Mouse (Mus musculus): Measurements from ENCODE around the gene Ankrd65. TPM values are rescaled to one million over a fixed set of nuclear protein-coding genes. Genes with fewer than 3 reads are reported as not detected.

The Ankrd65 gene
- polyA plus RNA-seq, 1 experiment from 2014 or later: not detected

GRCm38 (mm10) chr4:155761356-155762099 is 28.7 kb upstream of the Ankrd65 start:
- in situ Hi-C loops (cut with MboI; ENCODE audit: low pct_unique_long_range_greater_than_20kb): no loop called here
- ChIA-PET CTCF (interaction anchor here (1.0 kb wide), 1 partner anchor 22 kb away, joined by 3 read pairs; no protein-coding TSS in a partner anchor), POLR2A (interaction anchor here (0.6 kb wide), 1 partner anchor 90 kb away, joined by 3 read pairs; no protein-coding TSS in a partner anchor)
- DNase-seq (ENCODE audit: low read depth, low spot score) (no peak), ATAC-seq (peak; percentile 26)
- no peaks in the 10 kb centered on the region for H3K27me3 ChIP-seq
- TF ChIP-seq CTCF (IDR thresholded peaks at IDR 0.05): no peak

- TF ChIP-seq CTCF (IDR thresholded peaks at IDR 0.05): no peak
- no peak for DNase-seq (ENCODE audit: low read depth, low spot score)
- no peaks in the 10 kb centered on the region for H3K27me3 ChIP-seq
- POLR2A ChIA-PET: no interaction called here
- CTCF ChIA-PET: no interaction called here
- ATAC-seq: no peak
- in situ Hi-C loops (cut with MboI; ENCODE audit: low pct_unique_long_range_greater_than_20kb): no loop called here
These were observed 27.9 kb upstream of the Ankrd65 start for GRCm38 (mm10) chr4:155762357-155762756.

DNA sequence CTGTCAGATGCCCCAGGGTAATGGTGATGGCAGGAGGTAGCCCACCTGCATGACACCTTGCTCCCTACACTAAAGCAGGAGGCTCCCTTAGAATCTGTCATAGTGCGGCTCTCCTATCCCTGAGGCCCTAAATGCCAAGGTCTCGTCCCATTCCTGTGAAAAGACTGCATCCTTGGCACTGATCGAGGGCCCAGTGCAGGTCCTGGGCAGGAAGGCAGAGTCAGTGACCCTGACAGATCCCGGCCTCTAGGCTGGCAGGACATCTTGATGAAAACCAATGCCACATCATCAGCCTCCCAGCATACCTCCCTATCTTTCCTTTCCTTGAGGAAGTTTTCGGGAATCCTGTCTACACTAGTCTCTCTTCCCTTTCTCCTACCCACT is 20.8 kb upstream of the Ankrd65 start:
- H3K27me3 ChIP-seq: no peaks in the 10 kb centered on the region
- DNase-seq (ENCODE audit: low read depth, low spot score) (no peak), ATAC-seq (no peak)
- CTCF ChIA-PET: no interaction called here
- TF ChIP-seq CTCF (IDR thresholded peaks at IDR 0.05): no peak
- in situ Hi-C loops (cut with MboI; ENCODE audit: low pct_unique_long_range_greater_than_20kb): no loop called here
- POLR2A ChIA-PET: no interaction called here

DNA sequence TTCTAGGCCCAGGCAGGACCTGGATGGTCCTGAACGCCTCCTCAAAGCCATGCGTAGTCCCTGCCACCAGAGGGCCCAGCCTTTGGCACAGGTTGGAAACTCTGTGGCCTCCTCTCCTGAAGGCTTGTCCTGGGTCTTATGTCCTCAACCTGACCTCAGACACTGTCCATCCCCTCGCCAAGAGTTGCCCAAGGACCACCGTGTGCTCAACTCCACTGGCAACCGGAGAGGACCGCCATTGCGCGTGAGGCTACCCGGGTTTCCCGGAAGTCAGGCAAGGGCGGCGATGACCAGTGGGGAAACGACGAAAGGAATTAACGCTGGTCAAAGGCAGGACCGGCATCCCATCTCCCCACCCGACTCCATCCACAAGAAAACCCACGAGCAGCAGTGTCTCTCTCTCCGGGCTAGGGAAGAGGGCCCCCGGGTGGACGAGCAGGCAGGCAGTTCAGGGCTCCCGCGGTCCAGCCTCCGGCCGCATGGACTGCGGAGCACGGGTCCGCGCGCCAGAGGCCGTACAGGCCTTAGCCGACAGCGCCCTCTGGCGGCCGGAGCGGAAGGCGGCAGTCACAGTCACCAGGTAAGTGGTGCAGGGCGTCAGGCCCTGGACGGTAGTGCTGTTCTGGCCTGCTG is 20.2 kb upstream of the Ankrd65 start:
- ATAC-seq (peak; percentile 67), DNase-seq (ENCODE audit: low read depth, low spot score) (no peak)
- no peaks in the 10 kb centered on the region for H3K27me3 ChIP-seq
- in situ Hi-C loops (cut with MboI; ENCODE audit: low pct_unique_long_range_greater_than_20kb): loop anchor here (10.0 kb wide), 1 partner anchor 285 kb away; no protein-coding TSS in a partner anchor
- TF ChIP-seq CTCF (IDR thresholded peaks at IDR 0.05): no peak
- CTCF ChIA-PET: interaction anchor here (1.0 to 1.4 kb wide), 2 partner anchors 11 to 14 kb away, joined by 4 read pairs; no protein-coding TSS in a partner anchor
- POLR2A ChIA-PET: no interaction called here

DNA sequence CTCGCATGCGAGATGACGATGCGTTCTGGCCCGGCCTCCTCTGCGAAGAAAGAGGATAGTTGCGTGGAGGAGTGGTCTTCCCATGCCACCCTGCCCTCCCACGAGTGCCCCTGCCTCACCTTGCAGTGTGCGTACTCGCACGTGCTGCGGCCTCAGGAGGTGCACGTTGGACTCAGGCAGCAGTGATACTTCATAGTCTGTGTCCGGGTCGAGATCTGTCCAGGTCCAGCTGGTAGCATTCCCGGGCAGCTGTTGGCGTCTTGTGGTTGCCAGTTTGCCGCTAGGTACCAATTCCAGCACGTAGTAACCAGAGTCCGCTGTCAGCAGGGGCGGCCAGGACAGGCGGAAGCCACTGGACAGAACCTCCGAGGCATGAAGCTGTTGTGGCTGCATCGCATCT is 19.6 kb upstream of the Ankrd65 start:
- CTCF ChIA-PET: interaction anchor here (1.0 to 1.4 kb wide), 2 partner anchors 11 to 13 kb away, joined by 4 read pairs; no protein-coding TSS in a partner anchor
- in situ Hi-C loops (cut with MboI; ENCODE audit: low pct_unique_long_range_greater_than_20kb): loop anchor here (10.0 kb wide), 1 partner anchor 286 kb away; no protein-coding TSS in a partner anchor
- no peak for DNase-seq (ENCODE audit: low read depth, low spot score)
- H3K27me3 ChIP-seq: no peaks in the 10 kb centered on the region
- ATAC-seq: no peak
- TF ChIP-seq CTCF (IDR thresholded peaks at IDR 0.05): no peak
- POLR2A ChIA-PET: no interaction called here

GRCm38 (mm10) chr4:155771706-155772105 is 18.5 kb upstream of the Ankrd65 start:
- POLR2A ChIA-PET: no interaction called here
- CTCF ChIA-PET: no interaction called here
- no peaks in the 10 kb centered on the region for H3K27me3 ChIP-seq
- no peak for DNase-seq (ENCODE audit: low read depth, low spot score)
- ATAC-seq: no peak
- in situ Hi-C loops (cut with MboI; ENCODE audit: low pct_unique_long_range_greater_than_20kb): loop anchor here (10.0 kb wide), 1 partner anchor 287 kb away; no protein-coding TSS in a partner anchor
- TF ChIP-seq CTCF (IDR thresholded peaks at IDR 0.05): no peak

DNA sequence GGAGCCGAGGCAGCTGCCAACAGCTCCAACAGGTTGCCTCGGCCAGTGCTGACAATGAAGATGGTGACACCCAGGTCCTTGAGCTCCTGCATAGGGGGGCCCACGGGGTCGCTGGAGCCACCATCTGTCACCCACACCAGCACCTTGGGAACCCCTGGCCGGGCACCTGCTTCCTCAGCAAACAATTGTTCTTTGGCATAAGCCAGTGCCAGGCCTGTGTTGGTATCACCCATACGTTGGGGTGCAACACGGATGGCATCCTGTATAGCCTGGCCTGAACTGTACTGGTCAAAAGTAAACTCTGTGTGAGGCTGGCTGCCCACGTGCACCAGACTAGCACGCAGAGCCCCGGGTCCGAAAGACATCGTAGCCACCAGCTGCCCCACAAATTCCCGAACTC is 17.5 kb upstream of the Ankrd65 start:
- ATAC-seq (no peak), DNase-seq (ENCODE audit: low read depth, low spot score) (no peak)
- no peak for TF ChIP-seq CTCF (IDR thresholded peaks at IDR 0.05)
- H3K27me3 ChIP-seq: no peaks in the 10 kb centered on the region
- ChIA-PET POLR2A (interaction anchor here (0.6 kb wide), 1 partner anchor 12 kb away, joined by 3 read pairs; the partner anchor contains the start of gene Atad3a), CTCF (no interaction called here)
- in situ Hi-C loops (cut with MboI; ENCODE audit: low pct_unique_long_range_greater_than_20kb): loop anchor here (10.0 kb wide), 1 partner anchor 288 kb away; no protein-coding TSS in a partner anchor

GRCm38 (mm10) chr4:155773335-155774078 is 16.7 kb upstream of the Ankrd65 start:
- CTCF ChIA-PET: no interaction called here
- in situ Hi-C loops (cut with MboI; ENCODE audit: low pct_unique_long_range_greater_than_20kb): loop anchor here (10.0 kb wide), 1 partner anchor 289 kb away; no protein-coding TSS in a partner anchor
- POLR2A ChIA-PET: no interaction called here
- DNase-seq (ENCODE audit: low read depth, low spot score): no peak
- ATAC-seq: no peak
- H3K27me3 ChIP-seq: no peaks in the 10 kb centered on the region
- TF ChIP-seq CTCF (IDR thresholded peaks at IDR 0.05): no peak

DNA sequence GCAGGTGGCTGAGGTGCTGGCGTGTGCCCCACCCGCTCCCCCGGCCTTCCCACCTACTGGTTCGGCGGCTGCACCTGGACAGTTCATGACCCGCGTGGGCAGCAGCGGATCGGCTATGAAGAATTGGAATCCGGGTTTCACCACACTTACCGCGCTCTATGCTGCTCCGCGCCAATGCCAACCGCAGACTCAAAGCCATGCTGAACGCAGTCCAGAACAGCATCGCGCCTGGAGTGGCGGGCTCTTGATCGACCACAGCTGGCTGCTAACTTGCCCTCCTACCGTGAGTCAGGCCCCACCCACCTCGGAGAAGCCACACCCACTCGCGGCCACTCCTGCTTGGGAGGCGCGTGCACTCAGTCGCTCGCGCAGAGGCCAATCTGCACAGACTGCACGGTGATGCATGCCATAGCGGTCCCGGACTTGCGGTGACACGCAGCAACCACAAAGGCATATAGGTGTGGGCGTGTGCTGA is 15.9 kb upstream of the Ankrd65 start, which contains the start of gene Vwa1:
Vwa1 (minus strand) TSS at position 419 of the 475 bp plus-strand sequence.
- DNase-seq (ENCODE audit: low read depth, low spot score) (no peak), ATAC-seq (no peak)
- CTCF ChIA-PET: interaction anchor here (1.4 kb wide), 1 partner anchor 16 kb away, joined by 4 read pairs; no protein-coding TSS in a partner anchor
- POLR2A ChIA-PET: no interaction called here
- H3K27me3 ChIP-seq: no peaks in the 10 kb centered on the region
- no peak for TF ChIP-seq CTCF (IDR thresholded peaks at IDR 0.05)
- in situ Hi-C loops (cut with MboI; ENCODE audit: low pct_unique_long_range_greater_than_20kb): loop anchor here (10.0 kb wide), 1 partner anchor 290 kb away; no protein-coding TSS in a partner anchor
